Mouse (Mus musculus): ENCODE data around the gene Cic. TPM values are rescaled to one million over a fixed set of nuclear protein-coding genes. Genes with fewer than 3 reads are reported as not detected.
A peak's percentile ranks its signal among the peaks of the same experiment; 100 is the strongest.

Cic gene
- polyA plus RNA-seq, 1 experiment from 2014 or later = 38.0 TPM

DNA sequence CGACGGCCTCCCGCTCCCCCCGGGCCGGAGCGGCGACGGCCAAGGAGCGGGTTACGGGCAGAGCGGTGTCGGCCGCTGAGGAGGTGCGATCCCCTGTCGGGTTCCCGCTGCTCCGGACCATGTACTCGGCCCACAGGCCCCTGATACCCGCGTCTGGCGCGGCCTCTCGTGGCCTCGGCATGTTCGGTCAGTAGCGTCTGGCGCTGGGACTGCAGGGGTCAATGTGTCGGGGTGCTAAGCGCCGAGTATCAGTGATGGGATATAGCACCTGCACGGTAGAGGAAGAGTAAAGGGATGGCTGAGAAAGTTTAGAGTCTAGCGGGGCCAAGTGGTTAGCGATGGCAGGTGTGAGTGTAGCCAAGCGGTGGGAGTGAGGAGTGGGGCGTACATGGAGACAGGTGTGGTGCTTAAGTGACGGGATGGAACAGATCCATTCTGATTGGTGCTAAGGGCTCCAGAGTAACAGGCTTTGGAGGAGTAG, 15.3 kb downstream of the Cic start:
- Histone ChIP-seq H3K27me3 (replicated peaks; ENCODE audit: control insufficient read depth, insufficient read depth, low read length) (no peaks in the 10 kb centered on the region), H3K36me3 (ENCODE audit: control insufficient read depth, insufficient read depth, low read length) (peaks cover 35% of the 10 kb centered on the region), H3K4me1 (replicated peaks; ENCODE audit: control insufficient read depth, insufficient read depth, low read length) (peaks cover 40% of the 10 kb centered on the region), H3K9me3 (ENCODE audit: control insufficient read depth, low read length) (no peaks in the 10 kb centered on the region), H3K9ac (ENCODE audit: low read length) (peak overlapping the region; percentile 73), H3K4me2 (ENCODE audit: low read length) (peak overlapping the region; percentile 60), H3K4me3 (ENCODE audit: low read depth, low read length) (peak overlapping the region; percentile 50), H3K27ac (ENCODE audit: low read depth) (peak overlapping the region; percentile 95)
- DNase-seq (ENCODE audit: low spot score) (peak; percentile 82), ATAC-seq (replicated peaks; ENCODE audit: low FRiP score, low TSS enrichment, low read depth) (0 out of 2 replicates have a peak, but pooled peaks have one; percentile 2)
- 0% methylated on average over 34 of the region's 36 CpGs for WGBS

DNA sequence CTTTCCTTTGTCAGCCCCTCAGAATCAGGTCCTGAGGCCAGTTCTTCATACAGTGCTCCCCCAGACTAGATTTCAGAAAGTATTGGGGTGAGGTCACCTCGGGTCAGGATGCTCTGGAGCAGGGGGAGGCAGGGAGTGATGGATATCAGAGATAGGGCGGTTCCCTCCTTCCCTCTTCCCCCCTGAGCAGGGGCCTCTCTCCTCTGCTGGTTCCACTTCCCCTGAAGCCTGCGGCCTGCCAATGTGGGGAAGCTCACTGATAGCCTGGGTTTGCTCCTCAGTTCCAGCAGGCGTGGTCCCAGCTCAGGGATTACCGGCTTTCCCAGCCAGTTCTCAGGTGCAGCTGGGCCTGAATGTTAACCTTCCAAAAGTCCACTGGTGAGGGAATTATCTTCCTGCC, 16.1 kb downstream of the Cic start:
- Histone ChIP-seq H3K4me2 (ENCODE audit: low read length) (peak overlapping the region; percentile 60), H3K4me1 (replicated peaks; ENCODE audit: control insufficient read depth, insufficient read depth, low read length) (peaks cover 37% of the 10 kb centered on the region), H3K4me3 (ENCODE audit: low read depth, low read length) (peak overlapping the region; percentile 50), H3K36me3 (ENCODE audit: control insufficient read depth, insufficient read depth, low read length) (peaks cover 43% of the 10 kb centered on the region), H3K9ac (ENCODE audit: low read length) (peak overlapping the region; percentile 73), H3K27me3 (replicated peaks; ENCODE audit: control insufficient read depth, insufficient read depth, low read length) (no peaks in the 10 kb centered on the region), H3K27ac (ENCODE audit: low read depth) (peak overlapping the region; percentile 95), H3K9me3 (ENCODE audit: control insufficient read depth, low read length) (no peaks in the 10 kb centered on the region)
- ATAC-seq (replicated peaks; ENCODE audit: low FRiP score, low TSS enrichment, low read depth) (no peak), DNase-seq (ENCODE audit: low spot score) (no peak)
- 13% methylated on average over 5 of the region's 5 CpGs for WGBS

DNA sequence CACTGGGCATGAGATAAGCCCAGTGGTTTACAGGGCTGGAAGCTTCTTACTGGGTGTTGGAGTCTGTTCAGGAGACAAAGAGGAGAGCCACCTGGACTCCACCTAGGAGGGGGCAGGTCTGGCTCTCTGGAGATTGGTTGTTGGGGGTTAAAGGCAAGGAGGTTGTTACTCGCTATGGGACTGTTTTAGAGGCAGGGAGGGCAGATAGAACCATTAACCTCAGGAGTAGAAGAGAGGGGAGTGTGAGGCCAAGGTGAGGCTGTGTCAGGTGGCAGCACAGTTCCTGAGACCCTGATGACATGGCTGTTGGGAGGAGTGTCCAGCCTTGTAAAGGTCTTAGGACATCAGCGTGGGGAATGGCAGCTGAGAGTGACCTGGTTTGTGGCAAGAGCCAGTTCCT, 16.7 kb downstream of the Cic start:
- Histone ChIP-seq H3K4me3 (ENCODE audit: low read depth, low read length) (peak overlapping the region; percentile 50), H3K27me3 (replicated peaks; ENCODE audit: control insufficient read depth, insufficient read depth, low read length) (no peaks in the 10 kb centered on the region), H3K4me2 (ENCODE audit: low read length) (peak overlapping the region; percentile 60), H3K27ac (ENCODE audit: low read depth) (peak overlapping the region; percentile 95; the same call in 1 of the 2 replicates), H3K9ac (ENCODE audit: low read length) (peak overlapping the region; percentile 73), H3K4me1 (replicated peaks; ENCODE audit: control insufficient read depth, insufficient read depth, low read length) (peaks cover 37% of the 10 kb centered on the region), H3K36me3 (ENCODE audit: control insufficient read depth, insufficient read depth, low read length) (peaks cover 49% of the 10 kb centered on the region), H3K9me3 (ENCODE audit: control insufficient read depth, low read length) (no peaks in the 10 kb centered on the region)
- WGBS = 55% methylated on average over 2 of the region's 2 CpGs
- no peak for ATAC-seq (replicated peaks; ENCODE audit: low FRiP score, low TSS enrichment, low read depth)
- no peak for DNase-seq (ENCODE audit: low spot score)

DNA sequence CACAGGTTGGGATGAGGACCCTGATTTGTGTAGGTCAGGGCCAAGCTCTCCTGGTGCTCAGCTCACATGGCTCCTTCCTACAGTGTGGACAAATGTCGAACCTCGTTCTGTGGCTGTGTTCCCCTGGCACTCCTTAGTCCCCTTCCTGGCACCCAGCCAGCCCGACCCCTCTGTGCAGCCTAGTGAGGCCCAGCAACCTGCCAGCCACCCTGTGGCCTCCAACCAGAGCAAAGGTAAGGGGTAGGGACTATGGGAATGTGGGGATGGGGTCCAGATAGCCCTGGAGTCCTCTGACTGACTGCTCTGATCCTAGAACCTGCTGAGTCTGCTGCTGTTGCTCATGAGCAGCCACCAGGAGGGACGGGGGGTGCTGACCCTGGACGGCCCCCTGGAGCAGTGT, 17.3 kb downstream of the Cic start:
- DNase-seq (ENCODE audit: low spot score) (no peak), ATAC-seq (replicated peaks; ENCODE audit: low FRiP score, low TSS enrichment, low read depth) (no peak)
- peaks cover 55% of the 10 kb centered on the region for H3K36me3 ChIP-seq (ENCODE audit: control insufficient read depth, insufficient read depth, low read length)
- no peak overlapping the region for H3K27ac ChIP-seq (ENCODE audit: low read depth)
- peak overlapping the region; percentile 60 for H3K4me2 ChIP-seq (ENCODE audit: low read length)
- H3K4me3 ChIP-seq (ENCODE audit: low read depth, low read length) = no peak overlapping the region
- no peaks in the 10 kb centered on the region for H3K9me3 ChIP-seq (ENCODE audit: control insufficient read depth, low read length)
- no peaks in the 10 kb centered on the region for H3K27me3 ChIP-seq (replicated peaks; ENCODE audit: control insufficient read depth, insufficient read depth, low read length)
- H3K4me1 ChIP-seq (replicated peaks; ENCODE audit: control insufficient read depth, insufficient read depth, low read length) = peaks cover 37% of the 10 kb centered on the region
- 69% methylated on average over 5 of the region's 5 CpGs for WGBS
- H3K9ac ChIP-seq (ENCODE audit: low read length) = peak overlapping the region; percentile 73; the same call in 1 of the 2 replicates

DNA sequence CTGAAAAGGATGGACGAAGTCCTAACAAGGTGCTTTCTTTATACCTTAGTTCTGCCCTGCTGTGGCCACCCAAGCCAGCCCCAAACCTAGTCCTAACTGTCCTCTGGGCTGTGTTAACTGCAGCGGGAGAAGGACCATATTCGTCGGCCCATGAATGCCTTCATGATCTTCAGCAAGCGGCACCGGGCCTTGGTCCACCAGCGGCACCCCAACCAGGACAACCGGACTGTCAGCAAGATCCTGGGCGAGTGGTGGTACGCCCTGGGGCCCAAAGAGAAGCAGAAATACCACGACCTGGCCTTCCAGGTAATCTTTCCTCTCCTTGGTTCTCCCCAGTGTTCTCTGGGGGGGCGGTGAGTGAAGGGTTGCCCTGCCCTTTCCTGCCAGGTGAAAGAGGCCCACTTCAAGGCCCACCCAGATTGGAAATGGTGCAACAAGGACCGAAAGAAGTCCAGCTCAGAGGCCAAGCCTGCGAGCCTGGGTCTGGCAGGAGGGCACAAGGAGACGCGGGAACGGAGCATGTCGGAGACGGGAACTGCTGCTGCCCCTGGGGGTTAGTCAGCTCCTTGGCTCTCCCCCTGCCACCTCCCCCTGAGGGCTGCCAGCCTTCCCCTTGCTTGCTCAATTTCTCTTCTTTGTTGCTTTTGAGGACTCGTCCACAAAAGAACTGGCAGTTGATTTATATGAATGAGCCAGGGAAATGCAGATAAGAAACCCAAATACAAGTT, 18.2 kb downstream of the Cic start:
- Histone ChIP-seq H3K27ac (ENCODE audit: low read depth) (no peak overlapping the region), H3K36me3 (ENCODE audit: control insufficient read depth, insufficient read depth, low read length) (peaks cover 64% of the 10 kb centered on the region), H3K4me1 (replicated peaks; ENCODE audit: control insufficient read depth, insufficient read depth, low read length) (peaks cover 29% of the 10 kb centered on the region), H3K4me2 (ENCODE audit: low read length) (no peak overlapping the region), H3K4me3 (ENCODE audit: low read depth, low read length) (no peak overlapping the region), H3K9ac (ENCODE audit: low read length) (no peak overlapping the region), H3K27me3 (replicated peaks; ENCODE audit: control insufficient read depth, insufficient read depth, low read length) (no peaks in the 10 kb centered on the region), H3K9me3 (ENCODE audit: control insufficient read depth, low read length) (no peaks in the 10 kb centered on the region)
- DNase-seq (ENCODE audit: low spot score) (no peak), ATAC-seq (replicated peaks; ENCODE audit: low FRiP score, low TSS enrichment, low read depth) (no peak)
- WGBS = 92% methylated on average over 20 of the region's 20 CpGs

DNA sequence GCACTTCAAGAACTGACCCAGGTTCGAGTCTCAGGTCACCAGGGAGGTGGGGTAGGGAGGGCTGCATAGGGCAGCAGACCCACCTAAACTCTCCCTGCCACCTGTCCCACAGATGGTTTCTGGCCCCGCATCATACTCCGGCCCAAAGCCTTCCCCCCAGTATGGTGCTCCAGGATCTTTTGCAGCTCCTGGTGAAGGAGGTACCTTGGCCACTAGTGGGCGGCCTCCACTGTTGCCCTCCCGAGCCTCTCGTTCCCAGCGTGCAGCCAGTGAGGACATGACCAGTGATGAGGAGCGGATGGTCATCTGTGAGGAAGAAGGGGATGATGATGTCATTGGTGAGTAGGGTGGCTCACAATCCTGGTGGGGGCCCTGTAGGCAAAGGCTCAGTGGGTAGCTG, 19.5 kb downstream of the Cic start:
- Histone ChIP-seq H3K4me3 (ENCODE audit: low read depth, low read length) (no peak overlapping the region), H3K4me1 (replicated peaks; ENCODE audit: control insufficient read depth, insufficient read depth, low read length) (peaks cover 19% of the 10 kb centered on the region), H3K9ac (ENCODE audit: low read length) (no peak overlapping the region), H3K27ac (ENCODE audit: low read depth) (no peak overlapping the region), H3K36me3 (ENCODE audit: control insufficient read depth, insufficient read depth, low read length) (peaks cover 77% of the 10 kb centered on the region), H3K4me2 (ENCODE audit: low read length) (no peak overlapping the region), H3K27me3 (replicated peaks; ENCODE audit: control insufficient read depth, insufficient read depth, low read length) (no peaks in the 10 kb centered on the region), H3K9me3 (ENCODE audit: control insufficient read depth, low read length) (no peaks in the 10 kb centered on the region)
- ATAC-seq (replicated peaks; ENCODE audit: low FRiP score, low TSS enrichment, low read depth) (no peak), DNase-seq (ENCODE audit: low spot score) (no peak)
- WGBS = 85% methylated on average over 8 of the region's 8 CpGs

DNA sequence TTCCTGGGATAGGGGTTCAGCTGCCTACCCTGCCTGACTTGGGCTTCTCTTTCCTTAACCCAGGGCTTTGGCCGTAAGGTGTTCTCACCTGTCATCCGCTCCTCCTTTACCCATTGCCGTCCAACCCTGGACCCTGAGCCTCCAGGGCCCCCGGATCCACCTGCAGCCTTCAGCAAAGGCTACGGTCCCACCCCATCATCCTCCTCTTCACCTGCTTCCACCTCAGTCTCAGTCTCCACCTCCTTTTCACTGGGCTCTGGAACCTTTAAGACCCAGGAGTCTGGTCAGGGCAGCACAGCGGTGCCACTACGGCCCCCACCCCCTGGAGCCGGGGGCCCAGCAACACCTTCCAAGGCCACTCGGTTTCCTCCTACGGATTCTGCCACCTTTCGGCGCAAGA, 20.5 kb downstream of the Cic start:
- Histone ChIP-seq H3K27me3 (replicated peaks; ENCODE audit: control insufficient read depth, insufficient read depth, low read length) (no peaks in the 10 kb centered on the region), H3K9me3 (ENCODE audit: control insufficient read depth, low read length) (no peaks in the 10 kb centered on the region), H3K4me3 (ENCODE audit: low read depth, low read length) (no peak overlapping the region), H3K4me1 (replicated peaks; ENCODE audit: control insufficient read depth, insufficient read depth, low read length) (peaks cover 18% of the 10 kb centered on the region), H3K36me3 (ENCODE audit: control insufficient read depth, insufficient read depth, low read length) (peaks cover 87% of the 10 kb centered on the region), H3K27ac (ENCODE audit: low read depth) (no peak overlapping the region), H3K9ac (ENCODE audit: low read length) (no peak overlapping the region), H3K4me2 (ENCODE audit: low read length) (no peak overlapping the region)
- ATAC-seq (replicated peaks; ENCODE audit: low FRiP score, low TSS enrichment, low read depth) (no peak), DNase-seq (ENCODE audit: low spot score) (no peak)
- 91% methylated on average over 12 of the region's 12 CpGs for WGBS

DNA sequence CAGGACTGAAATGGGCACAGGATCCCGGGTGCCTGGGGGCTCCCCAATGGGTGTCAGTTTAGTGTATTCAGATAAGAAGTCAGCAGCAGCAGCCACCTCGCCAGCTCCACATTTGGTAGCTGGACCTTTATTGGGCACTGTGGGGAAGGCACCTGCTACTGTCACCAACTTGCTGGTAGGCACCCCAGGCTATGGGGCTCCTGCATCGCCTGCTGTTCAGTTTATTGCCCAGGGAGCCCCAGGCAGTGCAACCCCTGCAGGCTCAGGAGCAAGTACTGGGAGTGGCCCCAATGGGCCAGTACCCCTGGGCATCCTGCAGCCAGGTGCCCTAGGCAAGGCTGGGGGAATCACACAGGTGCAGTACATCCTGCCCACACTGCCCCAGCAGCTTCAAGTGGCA, 21.2 kb downstream of the Cic start:
- WGBS = 92% methylated on average over 3 of the region's 3 CpGs
- Histone ChIP-seq H3K36me3 (ENCODE audit: control insufficient read depth, insufficient read depth, low read length) (peaks cover 94% of the 10 kb centered on the region), H3K4me2 (ENCODE audit: low read length) (no peak overlapping the region), H3K27ac (ENCODE audit: low read depth) (no peak overlapping the region), H3K27me3 (replicated peaks; ENCODE audit: control insufficient read depth, insufficient read depth, low read length) (no peaks in the 10 kb centered on the region), H3K4me3 (ENCODE audit: low read depth, low read length) (no peak overlapping the region), H3K4me1 (replicated peaks; ENCODE audit: control insufficient read depth, insufficient read depth, low read length) (peaks cover 11% of the 10 kb centered on the region), H3K9ac (ENCODE audit: low read length) (no peak overlapping the region), H3K9me3 (ENCODE audit: control insufficient read depth, low read length) (no peaks in the 10 kb centered on the region)
- DNase-seq (ENCODE audit: low spot score) (no peak), ATAC-seq (replicated peaks; ENCODE audit: low FRiP score, low TSS enrichment, low read depth) (no peak)

DNA sequence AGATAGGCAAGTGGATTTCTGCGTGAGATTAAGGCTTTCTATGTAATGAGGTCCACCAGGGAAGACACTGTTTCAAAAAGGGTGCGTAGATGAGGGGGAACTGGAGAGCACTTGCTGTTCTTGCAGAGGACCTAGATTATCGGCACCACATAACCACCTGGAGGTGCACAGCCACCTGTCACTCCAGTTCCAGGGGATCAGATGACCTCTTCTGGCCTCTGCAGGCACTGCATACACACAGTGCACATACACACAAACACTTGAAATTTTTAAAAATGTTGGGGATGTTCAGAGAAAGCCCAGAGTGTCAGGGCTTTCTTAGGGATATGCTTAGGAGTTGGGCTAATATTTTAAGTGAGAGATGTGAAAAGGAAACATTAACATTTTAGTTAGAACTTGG, 22.4 kb downstream of the Cic start:
- Histone ChIP-seq H3K4me3 (ENCODE audit: low read depth, low read length) (no peak overlapping the region), H3K9ac (ENCODE audit: low read length) (no peak overlapping the region), H3K4me2 (ENCODE audit: low read length) (no peak overlapping the region), H3K27me3 (replicated peaks; ENCODE audit: control insufficient read depth, insufficient read depth, low read length) (no peaks in the 10 kb centered on the region), H3K27ac (ENCODE audit: low read depth) (no peak overlapping the region), H3K36me3 (ENCODE audit: control insufficient read depth, insufficient read depth, low read length) (peaks cover 100% of the 10 kb centered on the region), H3K4me1 (replicated peaks; ENCODE audit: control insufficient read depth, insufficient read depth, low read length) (no peaks in the 10 kb centered on the region; the same call in 1 of the 2 replicates), H3K9me3 (ENCODE audit: control insufficient read depth, low read length) (no peaks in the 10 kb centered on the region)
- WGBS = 96% methylated on average over 3 of the region's 3 CpGs
- DNase-seq (ENCODE audit: low spot score) (no peak), ATAC-seq (replicated peaks; ENCODE audit: low FRiP score, low TSS enrichment, low read depth) (no peak)

Data from intestine, embryonic 14.5 days (tissue).